Mouse (Mus musculus) heart, adult 2 months (tissue): ENCODE data around the gene Gm20388. TPM values are rescaled to one million over a fixed set of nuclear protein-coding genes. Genes with fewer than 3 reads are reported as not detected.

Experiments used
- DNase-seq, 2 experiments: peaks; one replicate each; pipeline ENCODE4 v3.0.0; 2021
- H3K27ac ChIP-seq: fragments of 200-600 bp; 2 replicates; pipeline ENCODE4 v1.8.1; 2022
- H3K27me3 ChIP-seq: fragments of 200-500 bp; 2 replicates; pipeline ENCODE4 v1.6.1; 2012; ENCODE audit warnings: mild to moderate bottlenecking, low read length, inconsistent platforms, mixed read lengths; ENCODE audit not compliant: control insufficient read depth, insufficient read depth
- H3K36me3 ChIP-seq: fragments of 200-500 bp; 2 replicates; pipeline ENCODE4 v1.6.1; 2012; ENCODE audit warnings: low read length, inconsistent platforms; ENCODE audit not compliant: control insufficient read depth, insufficient read depth
- H3K4me1 ChIP-seq: fragments of 200-500 bp; 2 replicates; pipeline ENCODE4 v1.6.1; 2011; ENCODE audit warnings: low read length; ENCODE audit not compliant: control insufficient read depth, insufficient read depth
- H3K4me3 ChIP-seq: fragments of 200-600 bp; 2 replicates; pipeline ENCODE4 v1.8.1; 2022
- H3K79me2 ChIP-seq: fragments of 200-500 bp; replicated peaks from 2 replicates; pipeline ENCODE4 v1.6.1; 2012; ENCODE audit warnings: mild to moderate bottlenecking, inconsistent platforms, low read length, moderate library complexity, mixed read lengths; ENCODE audit not compliant: control insufficient read depth, insufficient read depth
- H3K9ac ChIP-seq: fragments of 200-500 bp; 2 replicates; pipeline ENCODE4 v1.6.1; 2012; ENCODE audit warnings: low read depth, mild to moderate bottlenecking, control low read depth, inconsistent platforms, low read length, mixed read lengths
- CTCF ChIP-seq: fragments of 200-600 bp; IDR thresholded peaks from 2 replicates; pipeline ENCODE4 v1.8.1; 2022; ENCODE audit warnings: antibody characterized with exemption, mild to moderate bottlenecking, moderate library complexity
- EP300 ChIP-seq: fragments of 200-500 bp; IDR thresholded peaks from 2 replicates; pipeline ENCODE4 v1.6.1; 2011; ENCODE audit warnings: low read depth, low read length, control low read depth; ENCODE audit not compliant: insufficient read depth
- POLR2A ChIP-seq: fragments of 200-500 bp; IDR thresholded peaks from 2 replicates; pipeline ENCODE4 v1.6.1; 2011; ENCODE audit warnings: mild to moderate bottlenecking, low read depth, low read length, control low read depth; ENCODE audit not compliant: insufficient read depth
- WGBS: fragments of 180-500 bp; shearing (Covaris S2); methylation state at CpG from one replicate; pipeline ENCODE4 v1.1.7; 2018; 5-methylcytosine and 5-hydroxymethylcytosine counted together
- intact Hi-C: fragments of 180-260 bp; cut with DNase I; formaldehyde crosslinking; loops from one replicate; pipeline ENCODE4 v1.15.1; 2025
- polyA plus RNA-seq: library from polyadenylated mRNA; depleted of rRNA; stranded (reverse); fragments of >200 nt; gene quantifications from 2 replicates; pipeline ENCODE4 v1.2.3, GENCODE M21; 2012
- total RNA-seq, 2 experiments: library from RNA; stranded (reverse); gene quantifications; 2 replicates each; pipeline ENCODE4 v1.2.3; 2021

Gene Gm20388
- total and polyA plus RNA-seq, 3 experiments: 1.8 to 32.3 TPM; not detected in 1

DNA sequence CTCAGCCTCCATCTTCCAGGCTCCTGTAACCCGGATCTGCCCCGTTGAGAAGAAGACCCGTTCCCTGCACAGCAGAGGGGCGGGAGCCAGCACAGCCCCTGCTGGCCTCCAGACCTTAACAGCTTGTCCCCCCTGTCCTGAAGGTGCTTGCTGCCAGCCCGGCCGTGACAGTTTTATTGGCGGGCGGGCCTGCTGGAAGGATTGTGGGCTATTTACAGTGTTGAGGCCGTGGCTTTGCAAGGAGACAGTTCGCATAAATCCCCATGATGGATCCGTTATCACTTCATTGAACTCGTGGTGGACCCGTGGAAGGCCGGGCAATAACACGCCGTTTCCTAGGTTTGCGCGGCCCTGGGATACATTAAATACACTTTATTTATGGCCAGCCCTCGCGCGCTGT lies 481.2 kb downstream of the Gm20388 start:
- Histone ChIP-seq H3K79me2 (no peaks in the 10 kb centered on the region), H3K4me3 (no peak overlapping the region), H3K9ac (no peak overlapping the region), H3K4me1 (peaks cover 11% of the 10 kb centered on the region), H3K27me3 (no peaks in the 10 kb centered on the region), H3K27ac (no peak overlapping the region), H3K36me3 (no peaks in the 10 kb centered on the region)
- WGBS: 88% methylated on average over 21 of the region's 21 CpGs
- TF ChIP-seq POLR2A (no peak), EP300 (no peak), CTCF (no peak)
- DNase-seq: no peak
- intact Hi-C loops: no loop called here

DNA sequence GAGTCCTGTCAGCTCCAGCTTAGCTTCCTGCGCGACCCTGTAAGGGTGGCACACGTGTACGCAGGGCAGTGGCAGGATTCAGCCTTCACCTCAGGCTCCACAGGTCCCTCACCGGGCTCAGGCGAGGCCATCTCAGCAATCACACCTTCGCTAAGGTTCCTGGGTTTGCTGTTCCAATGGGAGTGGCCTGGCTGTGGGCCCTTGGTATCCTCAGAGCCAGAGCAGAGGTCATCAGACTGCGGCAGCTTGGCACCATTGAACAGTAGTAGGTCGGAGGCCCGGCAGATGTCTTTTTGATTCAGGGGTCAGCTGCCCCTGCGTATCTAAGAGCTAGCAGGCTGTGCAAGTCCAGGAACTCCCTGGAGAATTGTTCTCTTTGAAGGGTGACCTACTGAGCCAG lies 482.4 kb downstream of the Gm20388 start:
- H3K4me1 ChIP-seq: peaks cover 11% of the 10 kb centered on the region
- no peaks in the 10 kb centered on the region for H3K79me2 ChIP-seq
- no peak overlapping the region for H3K4me3 ChIP-seq
- 53% methylated on average over 11 of the region's 11 CpGs for WGBS
- no peak overlapping the region for H3K27ac ChIP-seq
- no peaks in the 10 kb centered on the region for H3K27me3 ChIP-seq
- no peak for TF ChIP-seq POLR2A
- intact Hi-C loops: no loop called here
- H3K36me3 ChIP-seq: no peaks in the 10 kb centered on the region
- H3K9ac ChIP-seq: no peak overlapping the region
- peak in 1 of 2 experiments; percentile 30 for DNase-seq

DNA sequence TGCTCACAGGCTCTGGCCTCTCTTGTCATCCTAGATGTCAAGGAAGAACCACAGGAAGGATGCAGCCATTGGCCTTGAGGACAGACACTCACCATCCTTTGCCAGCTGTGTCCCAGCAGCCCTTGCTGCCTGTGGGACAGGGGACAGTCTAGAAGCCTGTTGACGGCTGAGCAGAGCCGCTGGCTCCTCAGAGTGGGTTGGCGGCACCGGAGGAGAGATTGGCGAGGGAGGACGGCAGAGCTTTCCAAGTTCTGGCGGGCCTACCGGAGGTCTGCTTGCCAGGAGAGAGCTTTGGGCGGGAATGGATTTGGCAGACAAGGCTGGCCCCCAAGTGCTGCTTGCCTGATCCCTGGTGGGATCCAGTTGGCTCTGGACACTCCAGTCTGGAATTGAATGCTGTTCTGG lies 483.2 kb downstream of the Gm20388 start:
- DNase-seq: peak in 1 of 2 experiments; percentile 63
- Histone ChIP-seq H3K27me3 (no peaks in the 10 kb centered on the region), H3K9ac (no peak overlapping the region), H3K4me3 (no peak overlapping the region), H3K27ac (no peak overlapping the region), H3K36me3 (no peaks in the 10 kb centered on the region), H3K4me1 (peaks cover 11% of the 10 kb centered on the region), H3K79me2 (no peaks in the 10 kb centered on the region)
- intact Hi-C loops: no loop called here
- TF ChIP-seq EP300 (no peak), CTCF (no peak), POLR2A (no peak)
- WGBS: 40% methylated on average over 9 of the region's 9 CpGs

DNA sequence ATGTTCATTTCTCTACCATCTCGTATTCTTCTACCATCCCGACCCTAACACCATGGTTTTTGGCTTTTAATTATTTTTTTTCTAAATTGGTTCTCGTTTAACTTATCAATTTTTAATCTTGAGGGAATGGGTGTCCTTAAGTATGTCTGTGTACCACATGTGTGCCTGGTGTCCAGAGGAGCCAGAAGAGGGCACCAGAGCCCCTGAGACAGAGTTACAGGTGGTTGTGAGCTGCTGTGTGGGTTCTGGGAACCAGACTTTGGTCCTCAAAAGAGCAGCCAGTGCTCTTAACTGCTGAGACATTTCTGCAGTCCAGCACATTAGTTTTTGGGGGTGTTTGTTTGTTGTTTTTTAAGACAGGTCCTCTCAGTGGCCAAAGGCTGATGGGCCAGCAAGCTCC lies 485.3 kb downstream of the Gm20388 start:
- intact Hi-C loops: no loop called here
- DNase-seq: no peak
- no peak overlapping the region for H3K9ac ChIP-seq
- WGBS: 96% methylated on average over 3 of the region's 3 CpGs
- TF ChIP-seq CTCF (0 out of 2 replicates have a peak, but pooled peaks have one; percentile 10), POLR2A (no peak)
- H3K4me3 ChIP-seq: no peak overlapping the region
- H3K27ac ChIP-seq: no peak overlapping the region
- H3K27me3 ChIP-seq: no peaks in the 10 kb centered on the region
- peaks cover 11% of the 10 kb centered on the region for H3K4me1 ChIP-seq
- no peaks in the 10 kb centered on the region for H3K79me2 ChIP-seq
- H3K36me3 ChIP-seq: no peaks in the 10 kb centered on the region

DNA sequence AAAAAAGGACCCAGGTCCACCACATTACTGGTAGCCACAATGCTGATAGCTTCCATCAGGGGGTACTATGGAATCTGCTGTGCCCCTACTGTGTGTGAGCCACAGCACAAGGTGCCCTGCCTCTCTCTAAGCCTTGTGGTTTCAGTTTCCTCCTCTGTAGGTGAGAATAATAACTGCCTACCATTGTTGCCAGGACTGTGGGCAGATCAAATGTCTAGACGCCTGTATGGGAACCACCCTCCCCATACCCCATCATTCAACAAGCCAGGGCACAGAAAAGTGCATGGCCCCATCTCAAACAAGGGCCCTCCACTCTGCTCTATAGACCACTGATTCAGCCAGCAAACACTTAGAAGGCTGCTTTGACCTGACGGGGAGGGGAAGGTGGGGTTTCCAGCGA lies 486.1 kb downstream of the Gm20388 start:
- DNase-seq: no peak
- no peaks in the 10 kb centered on the region for H3K79me2 ChIP-seq
- H3K9ac ChIP-seq: no peak overlapping the region
- no peaks in the 10 kb centered on the region for H3K27me3 ChIP-seq
- no peak overlapping the region for H3K4me3 ChIP-seq
- intact Hi-C loops: no loop called here
- WGBS: 71% methylated on average over 3 of the region's 3 CpGs
- no peak overlapping the region for H3K27ac ChIP-seq
- no peaks in the 10 kb centered on the region for H3K36me3 ChIP-seq
- TF ChIP-seq POLR2A: no peak
- TF ChIP-seq CTCF: no peak
- TF ChIP-seq EP300: no peak
- peaks cover 9% of the 10 kb centered on the region for H3K4me1 ChIP-seq

DNA sequence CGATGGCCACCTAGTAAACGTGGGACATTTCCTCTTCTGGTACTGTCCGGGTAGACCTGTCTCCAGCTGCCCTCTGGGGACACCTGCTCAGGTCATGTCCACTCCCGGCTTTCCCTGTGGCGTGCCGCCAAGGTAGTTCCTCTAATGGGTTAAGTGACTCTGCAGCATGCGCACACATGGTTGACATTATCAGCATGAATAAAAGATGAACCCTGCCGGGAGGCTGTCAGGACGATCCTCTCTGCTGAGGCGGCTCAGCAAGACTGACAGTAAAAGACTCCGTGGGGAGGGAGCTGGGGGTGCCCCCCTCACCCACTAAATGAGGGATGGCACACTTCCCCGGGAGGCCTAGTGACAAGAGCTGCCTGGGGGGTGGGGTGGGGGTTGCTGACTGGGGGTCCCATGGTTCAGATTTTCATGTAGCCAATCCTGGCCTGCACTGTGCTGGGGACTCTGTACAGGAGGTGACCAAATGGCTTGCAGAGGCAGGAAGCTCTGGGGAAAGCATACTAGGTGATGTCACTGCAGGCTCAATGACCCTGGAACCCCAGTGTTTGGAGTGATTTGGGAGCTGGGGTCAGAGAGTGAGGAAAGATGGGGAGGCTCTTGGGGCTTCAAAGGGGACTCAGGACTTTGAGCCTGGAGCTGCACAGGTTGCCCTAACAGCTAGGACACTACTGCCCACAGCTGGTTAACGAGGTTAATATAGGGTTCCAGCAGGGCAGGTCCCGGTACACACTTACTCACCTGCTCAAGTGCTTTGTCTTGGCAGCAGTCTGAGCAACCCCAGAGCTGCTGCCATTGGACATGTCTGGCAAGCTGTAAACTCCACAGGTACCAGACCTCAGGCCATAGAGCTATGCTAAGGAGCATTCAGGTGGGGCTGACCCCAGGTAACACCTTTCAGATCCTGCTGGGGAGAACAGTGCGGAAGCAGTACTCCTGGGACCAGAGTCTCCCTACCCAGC lies 487.1 kb downstream of the Gm20388 start:
- H3K27me3 ChIP-seq: no peaks in the 10 kb centered on the region
- H3K27ac ChIP-seq: no peak overlapping the region
- H3K36me3 ChIP-seq: no peaks in the 10 kb centered on the region
- H3K4me1 ChIP-seq: peaks cover 9% of the 10 kb centered on the region
- no peaks in the 10 kb centered on the region for H3K79me2 ChIP-seq
- no peak for DNase-seq
- TF ChIP-seq CTCF (no peak), EP300 (no peak), POLR2A (no peak)
- intact Hi-C loops: no loop called here
- no peak overlapping the region for H3K9ac ChIP-seq
- 72% methylated on average over 15 of the region's 15 CpGs for WGBS
- H3K4me3 ChIP-seq: no peak overlapping the region
